Mouse (Mus musculus) midbrain, postnatal 0 days (tissue): ENCODE measurements around the gene Nckap5. TPM values are rescaled to one million over a fixed set of nuclear protein-coding genes. Genes with fewer than 3 reads are reported as not detected.

Experiments used
- ATAC-seq: fragments of 200-750 bp; cut with Nextera tagmentation; 2 replicates; pipeline ENCODE4 v1.8.0; 2017; ENCODE audit warnings: moderate number of reproducible peaks, mild to moderate bottlenecking, moderate TSS enrichment, moderate library complexity; ENCODE audit not compliant: low FRiP score
- DNase-seq: peaks from one replicate; pipeline ENCODE4 v3.0.0-alpha.2; 2015; ENCODE audit warnings: low spot score
- H3K27ac ChIP-seq: fragments of 300-500 bp; sonication (generic); 2 replicates; pipeline ENCODE4 v1.5.1; 2014; ENCODE audit warnings: low read depth, mild to moderate bottlenecking, low read length, mixed read lengths
- H3K27me3 ChIP-seq: fragments of 300-500 bp; sonication (generic); 2 replicates; pipeline ENCODE4 v1.6.1; 2014; ENCODE audit warnings: low read length, control low read depth, mixed read lengths; ENCODE audit not compliant: insufficient read depth
- H3K36me3 ChIP-seq: fragments of 300-500 bp; sonication (generic); 2 replicates; pipeline ENCODE4 v1.6.1; 2014; ENCODE audit warnings: low read length, control low read depth, mixed read lengths; ENCODE audit not compliant: insufficient read depth
- H3K4me1 ChIP-seq: fragments of 300-500 bp; sonication (generic); 2 replicates; pipeline ENCODE4 v1.6.1; 2014; ENCODE audit warnings: mild to moderate bottlenecking, control low read depth, antibody characterized with exemption, low read length, mixed read lengths; ENCODE audit not compliant: insufficient read depth
- H3K4me2 ChIP-seq: fragments of 300-500 bp; sonication (generic); 2 replicates; pipeline ENCODE4 v1.6.1; 2014; ENCODE audit warnings: low read depth, mild to moderate bottlenecking, low read length, mixed read lengths; ENCODE audit not compliant: poor library complexity, severe bottlenecking
- H3K4me3 ChIP-seq: fragments of 300-500 bp; sonication (generic); 2 replicates; pipeline ENCODE4 v1.5.1; 2014; ENCODE audit warnings: low read depth, mild to moderate bottlenecking, low read length, moderate library complexity
- H3K9ac ChIP-seq: fragments of 300-500 bp; sonication (generic); replicated peaks from 2 replicates; pipeline ENCODE4 v1.6.1; 2014; ENCODE audit warnings: mild to moderate bottlenecking, low read length, moderate library complexity, mixed read lengths; ENCODE audit not compliant: poor library complexity, severe bottlenecking
- H3K9me3 ChIP-seq: fragments of 300-500 bp; sonication (generic); 2 replicates; pipeline ENCODE4 v1.6.1; 2016; ENCODE audit warnings: low read length, control low read depth
- CTCF ChIP-seq: IDR thresholded peaks from 2 replicates; pipeline ENCODE4 v1.5.1; 2016; ENCODE audit warnings: antibody characterized with exemption, mild to moderate bottlenecking
- WGBS: fragments of 180-500 bp; shearing (Covaris S2); extraction: QIAGEN DNeasy Blood & Tissue Kit; methylation state at CpG from one replicate; pipeline ENCODE4 v1.1.7; 2014; 5-methylcytosine and 5-hydroxymethylcytosine counted together
- polyA plus RNA-seq: library from polyadenylated mRNA; unstranded; fragments of >200 nt; fragmentation: Nextera tagmentation; extraction: Ambion mirVana; gene quantifications from 2 replicates; pipeline ENCODE4 v1.2.1, GENCODE M21; 2015
- total RNA-seq: library from RNA; depleted of rRNA; stranded (reverse); fragments of >200 nt; gene quantifications from 2 replicates; pipeline ENCODE4 v1.2.3, GENCODE M21; 2014

The Nckap5 gene
- total and polyA plus RNA-seq, 2 experiments from 2014 or later: 6.3 to 8.7 TPM

GRCm38 (mm10) chr1:126574295-126574694 lies 256.3 kb downstream of the Nckap5 start:
- WGBS: 24% methylated on average over 9 of the region's 9 CpGs
- ATAC-seq (no peak), DNase-seq (no peak)
- Histone ChIP-seq H3K27me3 (no peaks in the 10 kb centered on the region), H3K9me3 (no peaks in the 10 kb centered on the region), H3K9ac (no peak overlapping the region), H3K4me3 (no peak overlapping the region), H3K4me1 (no peaks in the 10 kb centered on the region), H3K36me3 (no peaks in the 10 kb centered on the region), H3K4me2 (no peak overlapping the region), H3K27ac (no peak overlapping the region)
- TF ChIP-seq CTCF: no peak

DNA sequence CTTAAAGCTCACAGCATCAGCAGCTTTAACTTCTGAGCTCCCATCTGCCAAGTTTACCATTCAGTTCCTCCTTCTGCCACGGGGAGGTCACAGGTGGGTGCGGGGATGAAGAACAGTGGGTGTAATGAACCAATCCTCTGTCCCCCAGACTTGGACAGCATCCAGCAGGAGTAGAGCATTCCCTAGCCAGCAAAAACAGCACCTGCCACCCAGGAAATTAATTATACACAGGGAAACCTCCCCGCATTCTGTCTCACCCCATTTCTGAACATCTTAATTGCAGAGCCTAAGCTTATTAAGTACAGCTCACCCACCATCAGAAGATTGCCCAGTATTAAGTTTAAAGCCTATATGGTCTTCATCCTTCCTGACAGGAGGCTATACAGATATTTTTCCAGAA lies 256.9 kb downstream of the Nckap5 start:
- no peaks in the 10 kb centered on the region for H3K4me1 ChIP-seq
- no peak overlapping the region for H3K27ac ChIP-seq
- DNase-seq (peak; percentile 69), ATAC-seq (no peak)
- H3K9me3 ChIP-seq: no peaks in the 10 kb centered on the region
- H3K36me3 ChIP-seq: no peaks in the 10 kb centered on the region
- no peak overlapping the region for H3K4me2 ChIP-seq
- TF ChIP-seq CTCF: peak; percentile 27
- no peaks in the 10 kb centered on the region for H3K27me3 ChIP-seq
- no peak overlapping the region for H3K4me3 ChIP-seq
- 36% methylated on average over 3 of the region's 3 CpGs for WGBS
- no peak overlapping the region for H3K9ac ChIP-seq

GRCm38 (mm10) chr1:126573097-126573496 lies 257.5 kb downstream of the Nckap5 start:
- no peak for ATAC-seq
- Histone ChIP-seq H3K27ac (no peak overlapping the region), H3K4me1 (no peaks in the 10 kb centered on the region), H3K9ac (no peak overlapping the region), H3K36me3 (no peaks in the 10 kb centered on the region), H3K4me2 (no peak overlapping the region), H3K4me3 (no peak overlapping the region), H3K27me3 (no peaks in the 10 kb centered on the region), H3K9me3 (no peaks in the 10 kb centered on the region)
- 76% methylated on average over 2 of the region's 2 CpGs for WGBS
- TF ChIP-seq CTCF: no peak
- no peak for DNase-seq

DNA sequence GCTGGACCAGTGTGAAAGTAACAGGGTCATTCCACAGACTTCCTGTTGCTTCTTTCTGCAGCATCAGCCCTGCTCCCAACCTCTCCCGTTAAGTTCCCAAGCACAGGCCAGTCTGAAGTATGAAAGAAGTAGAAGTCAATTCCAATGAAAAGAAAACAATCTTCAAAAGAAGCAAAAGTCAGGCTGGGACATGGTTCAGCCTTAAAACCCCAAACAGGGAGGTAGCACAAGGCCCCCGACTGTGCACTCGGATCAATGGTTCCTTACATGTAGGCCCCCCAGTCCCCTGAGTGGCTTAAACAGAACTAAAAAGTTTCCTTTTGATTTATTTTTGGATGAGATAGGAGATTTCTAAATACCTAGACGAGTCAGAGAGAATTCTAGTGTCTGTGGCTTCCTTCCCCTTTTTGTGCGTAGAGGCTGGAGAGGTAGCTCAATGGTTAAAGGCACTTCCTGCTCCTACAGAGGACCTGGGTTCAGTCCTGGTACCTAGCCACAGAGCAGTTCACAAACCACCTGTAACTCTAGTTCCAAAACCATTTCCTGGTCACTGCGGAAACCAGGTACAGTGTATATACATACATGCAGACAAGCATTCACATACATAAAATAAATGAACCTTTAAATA lies 260.9 kb downstream of the Nckap5 start:
- Histone ChIP-seq H3K27ac (no peak overlapping the region), H3K9ac (no peak overlapping the region), H3K4me1 (no peaks in the 10 kb centered on the region), H3K36me3 (no peaks in the 10 kb centered on the region), H3K9me3 (no peaks in the 10 kb centered on the region), H3K4me3 (no peak overlapping the region), H3K27me3 (no peaks in the 10 kb centered on the region), H3K4me2 (no peak overlapping the region)
- no peak for TF ChIP-seq CTCF
- 72% methylated on average over 6 of the region's 6 CpGs for WGBS
- ATAC-seq (no peak), DNase-seq (no peak)

GRCm38 (mm10) chr1:126568520-126569197 lies 261.9 kb downstream of the Nckap5 start:
- no peaks in the 10 kb centered on the region for H3K27me3 ChIP-seq
- H3K9ac ChIP-seq: no peak overlapping the region
- no peak overlapping the region for H3K4me2 ChIP-seq
- no peaks in the 10 kb centered on the region for H3K4me1 ChIP-seq
- DNase-seq (peak; percentile 46), ATAC-seq (no peak)
- H3K9me3 ChIP-seq: no peaks in the 10 kb centered on the region
- H3K36me3 ChIP-seq: no peaks in the 10 kb centered on the region
- WGBS: 95% methylated on average over 8 of the region's 8 CpGs
- peak; percentile 69 for TF ChIP-seq CTCF
- no peak overlapping the region for H3K4me3 ChIP-seq
- H3K27ac ChIP-seq: no peak overlapping the region

DNA sequence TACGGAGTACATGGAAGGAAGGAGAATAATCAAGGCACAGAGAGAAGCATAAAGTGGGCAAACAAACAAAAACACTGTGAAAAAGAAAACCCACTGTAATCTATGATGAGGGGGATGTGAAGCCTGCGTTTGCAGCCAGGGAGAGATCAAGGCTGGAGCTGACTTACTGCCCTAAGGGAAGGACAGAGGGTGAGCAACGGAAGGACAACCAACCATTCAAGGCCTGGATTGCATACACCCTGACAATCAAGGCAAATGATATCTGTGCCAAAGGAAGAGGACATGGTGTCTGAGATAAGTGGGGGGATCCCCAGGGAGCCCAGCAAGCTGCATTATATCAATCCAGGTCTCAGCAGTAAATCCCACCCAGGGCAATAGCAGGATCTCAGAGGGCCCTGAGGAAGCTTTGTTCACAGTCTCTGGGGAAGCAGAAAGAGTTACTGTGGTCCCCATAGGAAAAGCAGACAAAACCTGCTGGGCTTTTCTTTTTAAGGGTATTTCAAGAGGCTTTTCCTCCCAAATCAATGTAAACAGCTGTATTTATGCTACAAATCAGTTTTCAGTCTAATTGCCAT lies 265.4 kb downstream of the Nckap5 start:
- no peak for TF ChIP-seq CTCF
- Histone ChIP-seq H3K4me2 (no peak overlapping the region), H3K4me3 (no peak overlapping the region), H3K9me3 (no peaks in the 10 kb centered on the region), H3K27ac (no peak overlapping the region), H3K9ac (no peak overlapping the region), H3K27me3 (no peaks in the 10 kb centered on the region), H3K4me1 (no peaks in the 10 kb centered on the region), H3K36me3 (no peaks in the 10 kb centered on the region)
- ATAC-seq (no peak), DNase-seq (no peak)
- 47% methylated on average over 3 of the region's 3 CpGs for WGBS
